Mouse (Mus musculus): ENCODE data around the gene BC049730.
A peak's percentile ranks its signal among the peaks of the same experiment; 100 is the strongest.
"Not testable (repeated sequence)": the region's sequence is repeated elsewhere in the genome, so short reads cannot be mapped to it uniquely, and the experiment has no call there.

Gene BC049730

DNA sequence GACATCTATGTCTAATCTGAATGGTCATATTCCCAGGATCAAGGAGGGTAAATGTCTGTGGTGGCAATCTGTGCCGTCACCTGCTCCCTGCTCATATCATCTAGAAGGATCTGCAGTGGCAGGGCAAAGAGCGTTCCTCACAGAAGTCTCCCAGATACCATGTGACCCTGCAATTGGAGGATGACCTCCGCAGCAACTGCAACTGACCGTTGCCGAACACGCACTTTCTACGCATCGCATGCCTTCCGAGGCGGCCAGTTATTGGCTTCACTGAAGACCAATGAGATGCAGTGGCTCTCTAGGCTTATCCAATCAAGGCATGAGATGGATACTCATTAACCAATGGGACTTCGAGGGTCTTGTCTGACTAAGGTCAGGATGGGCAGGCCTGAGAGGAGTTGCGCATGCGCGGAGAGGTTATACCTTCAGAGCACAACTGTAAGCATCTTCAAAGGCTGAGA lies at the start of gene BC049730:
Gene BC049730 (plus strand): TSS at position 411 of the 461 bp plus-strand sequence.
- DNase-seq (ENCODE audit: low read depth, low spot score): no peak

DNA sequence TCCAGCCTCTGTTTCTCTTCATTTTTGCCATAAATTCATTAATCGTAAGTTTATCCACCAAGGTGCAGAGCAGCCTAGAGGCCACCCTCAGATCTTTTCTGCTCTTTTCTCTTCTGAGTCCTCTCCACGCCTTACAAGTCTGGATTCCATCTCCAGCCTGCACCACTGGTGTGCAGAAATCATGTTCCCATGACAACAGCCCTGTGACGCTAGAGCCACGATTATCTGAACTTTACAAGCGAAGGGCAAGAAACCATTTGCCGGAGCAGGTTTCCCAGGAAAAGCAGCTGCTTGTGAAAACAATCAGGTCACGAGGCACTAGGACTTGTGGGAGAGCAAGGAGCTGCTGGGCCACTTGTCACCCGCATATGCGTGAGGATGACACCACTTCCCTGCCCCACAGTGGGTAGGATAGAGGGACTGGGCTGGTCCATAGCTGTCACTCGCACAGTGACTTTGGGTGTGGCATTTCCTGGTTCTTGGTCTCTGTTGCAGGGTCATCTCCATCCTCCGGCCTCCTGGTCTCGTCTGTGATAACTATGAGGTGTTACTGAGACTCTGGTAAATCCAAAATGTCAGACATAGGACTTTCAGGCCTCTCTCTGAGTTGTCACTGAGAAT lies 49.2 kb upstream of the BC049730 start:
- no peak for DNase-seq (ENCODE audit: low read depth, low spot score)

GRCm38 (mm10) chr7:24661118-24661904 lies 47.7 kb upstream of the BC049730 start:
- DNase-seq (ENCODE audit: low read depth, low spot score): no peak

- DNase-seq (ENCODE audit: low read depth, low spot score): peak; percentile 80
Observed at GRCm38 (mm10) chr7:24662575-24662974, 46.5 kb upstream of the BC049730 start.

DNA sequence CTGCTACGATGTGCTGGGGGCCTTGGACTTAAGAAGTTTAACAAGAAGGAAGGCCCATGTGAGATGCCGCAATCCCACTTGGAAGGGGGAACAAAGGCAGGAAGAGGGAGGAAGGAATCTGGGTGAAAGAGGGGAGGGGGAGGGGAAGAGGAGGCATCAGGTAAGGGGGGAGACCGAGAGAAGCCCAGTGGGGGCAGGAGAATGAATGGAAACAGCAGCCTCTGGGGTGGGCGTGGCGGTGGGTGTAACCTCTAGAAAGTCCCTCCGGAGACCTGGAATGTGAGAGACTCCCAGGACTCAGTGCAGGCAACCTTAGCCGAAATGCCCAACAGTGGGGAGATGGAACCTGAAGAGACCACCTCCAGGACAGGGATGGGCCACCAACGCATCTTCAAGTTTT lies 44.7 kb upstream of the BC049730 start:
- DNase-seq (ENCODE audit: low read depth, low spot score): peak; percentile 52

GRCm38 (mm10) chr7:24664959-24665358 lies 44.1 kb upstream of the BC049730 start:
- DNase-seq (ENCODE audit: low read depth, low spot score): no peak

- peak; percentile 59 for DNase-seq (ENCODE audit: low read depth, low spot score)
Observed at GRCm38 (mm10) chr7:24671944-24672439, 37.0 kb upstream of the BC049730 start.

GRCm38 (mm10) chr7:24676575-24676974 lies 32.5 kb upstream of the BC049730 start, which contains the start of gene Tex101:
Tex101 (minus strand) TSS chr7:24676675.
- DNase-seq (ENCODE audit: low read depth, low spot score): peak; percentile 49

DNA sequence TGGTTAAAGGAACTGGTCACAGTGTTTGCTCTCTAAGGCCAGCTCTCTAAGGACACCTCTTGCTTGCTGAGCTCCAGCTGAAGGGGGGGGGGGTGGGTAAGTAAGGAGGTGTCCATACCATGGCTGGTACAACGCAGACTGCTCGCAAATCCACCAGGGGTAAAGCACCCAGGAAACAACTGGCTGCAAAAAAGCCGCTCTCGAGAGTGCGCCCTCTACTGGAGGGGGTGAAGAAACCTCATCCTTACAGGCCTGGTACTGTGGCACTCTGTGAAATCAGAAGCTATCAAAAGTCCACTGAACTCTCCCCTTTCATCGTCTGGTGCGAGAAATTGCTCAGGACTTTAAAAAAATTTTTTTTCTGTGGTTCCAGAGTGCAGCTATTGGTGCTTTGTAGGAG lies 24.9 kb upstream of the BC049730 start:
- not testable (repeated sequence) for DNase-seq (ENCODE audit: low read depth, low spot score)

DNA sequence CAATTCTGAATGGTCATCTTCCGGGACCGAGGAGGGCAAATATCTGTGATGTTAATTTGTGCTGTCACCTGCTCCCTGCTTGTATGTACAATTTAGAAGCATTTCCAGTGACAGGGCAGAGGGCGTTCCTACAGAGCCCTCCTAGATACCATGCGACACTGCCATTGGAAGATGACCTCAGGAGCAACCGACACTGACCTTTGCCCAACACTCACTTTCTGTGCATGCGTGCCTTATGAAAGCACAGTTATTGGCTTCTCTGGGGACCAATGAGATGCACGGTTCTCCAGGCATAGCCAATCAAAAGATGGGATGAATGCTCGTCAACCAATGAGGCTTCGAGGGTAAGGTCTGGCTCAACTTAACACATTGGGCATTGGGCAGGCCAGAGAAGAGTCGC lies 21.5 kb upstream of the BC049730 start:
- not testable (repeated sequence) for DNase-seq (ENCODE audit: low read depth, low spot score)

DNA sequence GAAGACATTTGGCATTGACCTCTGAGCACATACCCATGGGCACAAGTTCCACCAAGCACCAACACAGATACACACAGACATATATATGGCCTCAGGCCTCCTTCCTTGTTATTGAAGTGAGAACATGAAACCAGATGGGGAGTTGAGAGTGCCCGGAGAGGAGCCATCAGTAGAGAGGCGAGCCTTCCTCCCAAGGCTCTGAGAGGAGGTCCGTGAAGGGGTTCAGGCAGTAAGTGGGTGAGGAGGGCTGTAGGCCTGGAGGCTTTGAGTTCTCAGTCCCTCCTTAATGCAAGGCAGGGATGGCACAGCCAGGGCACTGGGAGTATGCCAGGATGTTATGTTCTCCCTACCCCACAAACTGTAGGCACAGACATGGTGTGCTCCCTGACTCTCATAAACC lies 16.3 kb upstream of the BC049730 start:
- DNase-seq (ENCODE audit: low read depth, low spot score): not testable (repeated sequence)

- DNase-seq (ENCODE audit: low read depth, low spot score): peak; percentile 73
Observed at GRCm38 (mm10) chr7:24697891-24698290, 11.2 kb upstream of the BC049730 start.

GRCm38 (mm10) chr7:24702841-24703240 lies 6.2 kb upstream of the BC049730 start:
- not testable (repeated sequence) for DNase-seq (ENCODE audit: low read depth, low spot score)

GRCm38 (mm10) chr7:24715039-24715438 lies 6.0 kb downstream of the BC049730 start:
- DNase-seq (ENCODE audit: low read depth, low spot score): no peak

GRCm38 (mm10) chr7:24726808-24727207 lies 17.8 kb downstream of the BC049730 start, which contains the start of gene Gm4763:
Gm4763 (minus strand) TSS chr7:24726908.
- not testable (repeated sequence) for DNase-seq (ENCODE audit: low read depth, low spot score)

- peak; percentile 13 for DNase-seq (ENCODE audit: low read depth, low spot score)
Observed at GRCm38 (mm10) chr7:24735970-24736670, 27.1 kb downstream of the BC049730 start.

- DNase-seq (ENCODE audit: low read depth, low spot score): no peak
Observed at GRCm38 (mm10) chr7:24750695-24751094, 41.7 kb downstream of the BC049730 start.

DNA sequence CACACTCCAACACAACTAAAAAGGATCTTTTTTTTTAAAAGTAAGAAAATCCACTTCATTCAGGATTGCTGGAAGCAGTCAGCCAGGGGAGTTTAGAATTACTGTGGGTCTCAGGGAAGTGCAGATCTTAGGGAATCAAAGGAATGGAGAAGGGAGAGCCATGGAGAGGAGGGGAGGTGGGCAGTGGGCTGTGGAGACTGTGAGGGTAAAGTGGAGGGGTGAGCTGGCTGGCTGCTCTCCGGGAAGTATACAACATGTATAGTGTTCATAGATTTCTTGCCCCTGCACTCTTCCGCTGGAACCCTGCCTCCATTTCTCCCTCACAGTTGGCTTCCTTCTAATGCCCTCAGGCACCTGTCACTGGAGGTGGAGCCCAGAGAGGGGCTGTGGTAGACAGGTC lies 42.6 kb downstream of the BC049730 start:
- no peak for DNase-seq (ENCODE audit: low read depth, low spot score)

GRCm38 (mm10) chr7:24753476-24753875 lies 44.4 kb downstream of the BC049730 start:
- DNase-seq (ENCODE audit: low read depth, low spot score): no peak

- DNase-seq (ENCODE audit: low read depth, low spot score): no peak
Observed at GRCm38 (mm10) chr7:24758520-24758919, 49.5 kb downstream of the BC049730 start.

DNA sequence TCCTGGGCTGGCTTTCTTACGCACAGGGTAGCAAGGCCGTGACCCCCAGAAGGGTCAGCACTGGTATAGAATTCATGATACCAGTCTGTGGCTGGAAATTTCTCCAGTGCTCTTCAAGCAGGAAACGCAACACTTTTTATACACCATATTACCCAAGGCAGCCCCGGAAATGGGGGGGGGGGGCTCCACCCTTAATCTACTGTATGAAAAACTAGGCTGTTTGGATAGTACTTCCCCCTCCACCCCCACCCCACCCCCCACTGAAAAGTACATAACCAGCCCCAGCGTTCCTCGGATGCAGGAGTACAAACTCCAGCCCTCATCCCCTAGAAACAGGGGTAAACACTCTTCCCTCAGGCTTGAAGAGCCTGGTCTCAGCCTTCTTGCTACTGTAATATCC lies 51.2 kb downstream of the BC049730 start, which contains the start of gene Cd177:
Gene Cd177 (minus strand): TSS at position 101 of the 400 bp plus-strand sequence.
- no peak for DNase-seq (ENCODE audit: low read depth, low spot score)

DNA sequence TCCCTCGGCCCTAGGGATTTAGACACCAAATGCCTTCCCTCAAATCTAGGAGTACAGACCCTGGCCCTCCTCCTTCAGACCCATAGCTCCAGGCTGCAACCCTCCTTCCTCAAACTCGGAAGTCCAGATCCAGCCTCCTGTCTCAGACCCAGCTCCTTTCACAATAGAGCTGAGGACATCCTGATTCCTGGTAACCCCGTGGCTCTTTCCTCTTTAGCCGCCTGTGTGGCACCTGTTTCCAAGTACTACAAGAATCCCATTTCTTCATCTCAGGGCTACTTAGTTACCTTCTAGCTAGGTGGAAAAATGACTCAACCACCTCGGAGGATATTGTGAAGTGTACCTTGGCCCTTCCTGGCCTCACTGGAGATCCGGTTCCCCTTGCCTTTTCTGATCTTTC lies 52.1 kb downstream of the BC049730 start:
- no peak for DNase-seq (ENCODE audit: low read depth, low spot score)
